Mouse (Mus musculus) urinary bladder, postnatal 10 days (tissue): Measurements from ENCODE around the gene Zmynd8.

Experiments
- DNase-seq: peaks from one replicate; pipeline ENCODE4 v3.0.0; 2022; ENCODE audit warnings: low spot score

The Zmynd8 gene

DNA sequence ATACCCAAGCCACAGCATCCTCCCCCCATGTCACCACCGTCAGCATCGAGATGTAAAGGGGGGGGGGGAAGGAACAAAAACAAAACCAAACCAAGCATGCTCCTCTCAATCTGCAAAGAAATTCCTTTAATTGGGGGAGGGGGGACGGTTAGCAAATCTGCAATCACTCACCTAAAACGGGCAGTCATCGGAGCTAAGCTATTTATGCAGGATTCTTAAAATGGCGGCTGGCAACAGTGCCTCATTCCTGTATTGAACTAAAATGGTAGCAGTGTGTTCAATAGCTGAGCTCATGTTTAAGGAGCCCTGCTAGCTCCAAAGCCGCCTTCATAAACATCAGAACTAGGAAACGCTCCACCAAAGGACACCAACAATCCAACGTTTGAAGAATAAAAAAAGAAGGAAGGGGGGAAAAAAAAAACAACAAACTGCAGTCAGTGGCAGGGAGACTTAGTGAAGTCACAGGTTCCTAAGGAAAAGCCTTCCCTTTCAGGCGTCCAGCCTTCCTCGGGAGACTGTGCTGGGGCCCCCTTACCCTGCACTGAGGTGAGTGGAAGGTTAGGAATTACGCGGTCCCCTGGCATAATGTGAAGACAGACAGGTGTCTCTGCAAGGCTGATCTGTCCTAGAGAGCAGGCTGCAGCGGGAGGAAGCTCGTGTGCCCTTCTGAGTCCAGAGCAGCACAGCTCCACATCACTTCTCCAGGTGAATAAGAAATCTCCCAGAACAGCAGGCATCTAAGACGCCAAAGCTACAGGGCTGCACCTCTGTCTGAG, 19.2 kb downstream of the Zmynd8 start:
- DNase-seq: no peak

GRCm38 (mm10) chr2:165878907-165879361, 19.9 kb downstream of the Zmynd8 start:
- DNase-seq: no peak

DNA sequence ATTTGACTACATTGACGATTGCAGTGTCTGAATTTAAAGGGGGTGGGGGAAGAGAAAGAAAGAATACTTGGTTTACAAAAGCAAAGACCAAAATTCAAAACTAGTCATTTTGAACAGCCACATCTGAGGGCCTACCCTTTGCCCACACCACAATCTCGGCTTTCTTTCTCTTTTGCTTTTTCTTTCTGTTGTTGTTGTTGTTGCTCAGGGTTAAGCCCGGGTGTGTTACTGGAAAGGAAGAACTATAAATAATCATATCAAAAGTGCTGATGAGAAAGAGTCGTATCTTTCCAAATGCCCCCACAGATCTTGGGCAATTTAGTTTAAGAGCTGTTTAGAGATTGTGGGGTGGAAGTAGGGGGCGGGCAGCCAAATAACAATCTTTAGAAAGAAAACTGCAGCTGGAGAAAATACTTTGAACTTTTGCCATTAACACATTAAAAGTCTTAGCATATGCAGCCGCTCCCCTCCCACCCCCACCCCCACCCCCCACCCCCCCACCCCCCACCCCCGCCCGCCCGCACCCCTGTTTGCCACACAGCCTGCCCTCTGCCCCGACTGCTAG, 20.7 kb downstream of the Zmynd8 start:
- no peak for DNase-seq

DNA sequence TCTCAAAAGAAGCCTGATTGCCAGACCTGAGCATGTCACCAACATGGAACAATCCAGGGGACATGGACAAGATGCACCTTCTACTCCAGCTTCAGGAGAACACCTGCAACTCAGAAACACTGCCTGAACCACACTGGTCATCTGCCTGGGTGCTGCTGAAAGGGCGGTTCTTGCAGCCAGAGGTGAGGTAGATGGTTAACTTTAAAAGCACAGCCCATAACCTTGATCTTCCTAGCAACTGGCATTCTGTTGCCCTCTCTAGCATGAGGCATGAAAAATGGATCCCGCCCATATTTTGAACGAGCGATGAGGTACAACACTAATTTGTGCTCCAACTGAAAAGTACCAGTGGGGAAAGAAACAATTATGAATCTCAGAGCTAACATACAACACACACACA, 21.6 kb downstream of the Zmynd8 start:
- DNase-seq: no peak

- DNase-seq: no peak
Measured at GRCm38 (mm10) chr2:165876201-165876918, 22.5 kb downstream of the Zmynd8 start.

DNA sequence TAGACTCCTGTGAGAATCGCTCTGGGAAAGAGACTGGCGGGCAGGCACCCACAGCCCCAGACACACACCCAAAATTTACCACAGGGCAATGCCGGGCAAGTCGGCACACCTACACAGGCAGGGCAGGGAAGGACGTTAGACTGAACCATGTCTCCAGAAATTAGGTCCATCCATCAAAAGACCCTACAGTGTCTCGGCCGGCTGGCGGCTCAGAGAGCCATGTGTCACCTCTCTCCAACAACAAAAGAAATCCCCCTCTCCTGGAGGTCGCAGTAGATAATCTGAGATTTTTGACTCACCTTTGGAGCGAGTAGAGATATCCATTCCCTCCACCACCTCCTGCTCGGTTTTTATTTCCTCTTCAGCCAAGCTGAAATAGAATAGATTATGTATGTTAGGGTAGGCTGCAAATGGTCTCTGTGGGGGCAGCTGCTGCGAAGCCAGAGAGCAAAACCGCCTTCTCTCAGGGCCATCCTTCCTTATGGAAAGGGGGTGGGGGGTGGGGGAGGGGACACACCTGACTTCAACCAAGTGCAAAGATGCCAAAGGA, 23.3 kb downstream of the Zmynd8 start:
- no peak for DNase-seq

DNA sequence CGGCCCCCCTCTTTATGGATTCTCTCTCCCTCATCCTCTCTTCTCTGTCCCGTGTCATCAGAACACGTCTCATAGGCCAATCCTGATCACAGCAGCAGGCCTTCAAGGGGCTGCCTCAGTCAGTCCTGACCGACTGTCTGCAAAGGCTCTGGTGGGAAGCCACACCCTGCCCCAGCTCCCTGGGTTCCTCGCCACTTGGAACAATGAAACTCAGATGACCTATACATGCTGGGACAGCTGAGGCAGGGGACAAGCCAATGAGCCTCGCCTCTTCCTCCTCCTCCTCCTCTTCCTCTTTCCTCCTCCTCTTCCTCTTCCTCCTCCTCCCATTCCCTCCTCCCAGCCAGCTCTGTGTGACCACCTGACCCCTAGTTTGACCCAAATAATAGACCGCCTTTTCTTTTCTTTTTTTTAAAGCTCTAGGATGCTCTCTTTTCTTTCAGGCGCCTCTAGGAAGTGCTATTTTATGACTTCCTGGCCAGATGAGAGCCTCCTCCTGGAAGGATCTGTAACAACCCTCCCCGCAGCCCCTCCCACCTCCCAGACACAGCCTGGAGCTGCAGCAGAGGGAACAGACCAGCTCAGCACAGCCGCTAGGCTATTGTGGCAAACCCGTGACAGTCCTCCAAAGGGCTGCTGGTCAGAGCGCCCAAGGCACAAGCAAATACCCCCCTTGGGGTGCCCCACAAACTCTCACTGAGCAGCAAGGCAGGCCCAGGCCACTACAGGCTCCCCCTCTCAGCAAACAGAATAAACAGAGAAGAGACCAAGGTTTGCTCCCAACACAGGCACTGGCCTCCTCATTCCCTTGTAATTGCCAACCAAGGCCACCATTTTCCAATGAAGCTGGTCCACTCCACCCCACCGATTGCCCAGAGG, 24.1 kb downstream of the Zmynd8 start:
- no peak for DNase-seq

GRCm38 (mm10) chr2:165873777-165874176, 25.0 kb downstream of the Zmynd8 start:
- no peak for DNase-seq

DNA sequence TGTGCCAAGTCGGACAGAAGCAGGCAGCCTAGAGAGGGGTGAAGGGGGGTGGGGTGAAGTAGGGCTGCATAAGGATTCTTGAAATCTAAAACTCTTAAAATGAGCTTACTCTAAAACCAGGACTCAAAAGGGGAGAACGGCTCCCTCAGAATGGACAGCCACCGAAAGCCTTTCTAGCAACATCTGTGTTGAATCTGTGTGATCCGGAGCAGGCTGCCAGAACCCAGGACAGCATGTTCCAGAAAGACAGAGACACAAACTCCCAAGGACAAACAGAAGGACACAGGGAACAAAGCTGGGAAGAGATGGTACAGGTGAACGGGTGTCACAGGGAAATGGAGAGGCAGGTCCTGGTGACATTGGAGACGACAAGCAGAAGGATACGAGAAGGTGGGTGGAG, 25.6 kb downstream of the Zmynd8 start:
- DNase-seq: no peak

GRCm38 (mm10) chr2:165869257-165869656, 29.6 kb downstream of the Zmynd8 start:
- no peak for DNase-seq

- no peak for DNase-seq
Measured at GRCm38 (mm10) chr2:165868522-165869175, 30.2 kb downstream of the Zmynd8 start.

GRCm38 (mm10) chr2:165867549-165867948, 31.3 kb downstream of the Zmynd8 start:
- DNase-seq: no peak

- DNase-seq: no peak
Measured at GRCm38 (mm10) chr2:165866951-165867387, 31.8 kb downstream of the Zmynd8 start.

GRCm38 (mm10) chr2:165866412-165866811, 32.4 kb downstream of the Zmynd8 start:
- DNase-seq: no peak

GRCm38 (mm10) chr2:165864769-165865168, 34.0 kb downstream of the Zmynd8 start:
- no peak for DNase-seq

GRCm38 (mm10) chr2:165861683-165862594, 36.9 kb downstream of the Zmynd8 start:
- DNase-seq: no peak

GRCm38 (mm10) chr2:165860962-165861682, 37.7 kb downstream of the Zmynd8 start:
- no peak for DNase-seq

DNA sequence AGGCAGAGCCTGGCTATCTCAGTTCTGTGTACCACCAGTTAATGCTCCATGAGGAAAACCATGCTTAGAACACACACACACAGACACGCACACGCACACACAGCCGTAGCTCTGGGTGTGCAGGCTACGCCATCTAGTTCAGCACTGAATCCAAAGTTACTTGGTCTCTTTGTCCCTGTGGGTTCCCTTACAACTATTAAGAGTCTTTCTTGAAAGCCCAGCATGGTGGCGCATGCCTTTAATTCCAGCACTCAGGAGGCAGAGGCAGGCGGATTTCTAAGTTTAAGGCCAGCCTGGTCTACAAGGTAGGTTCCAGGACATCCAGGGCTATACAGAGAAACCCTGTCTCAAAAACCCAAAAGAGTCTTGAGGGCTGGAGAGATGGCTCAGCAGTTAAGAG, 38.4 kb downstream of the Zmynd8 start:
- no peak for DNase-seq
